Mouse (Mus musculus) small intestine, adult 2 months (tissue): ENCODE measurements around the gene Olfr1224-ps1. TPM values are rescaled to one million over a fixed set of nuclear protein-coding genes. Genes with fewer than 3 reads are reported as not detected.

Source experiments
- H3K27ac ChIP-seq: fragments of 200-500 bp; 2 replicates; pipeline ENCODE4 v1.5.1; 2012; ENCODE audit warnings: low read depth, low read length, control low read depth, inconsistent platforms; ENCODE audit not compliant: insufficient read depth
- H3K27me3 ChIP-seq: fragments of 200-500 bp; 2 replicates; pipeline ENCODE4 v1.6.1; 2012; ENCODE audit warnings: mild to moderate bottlenecking, moderate library complexity, low read length, inconsistent platforms; ENCODE audit not compliant: control insufficient read depth, insufficient read depth
- H3K36me3 ChIP-seq: fragments of 200-500 bp; 2 replicates; pipeline ENCODE4 v1.6.1; 2012; ENCODE audit warnings: mild to moderate bottlenecking, low read length, control low read depth, inconsistent platforms; ENCODE audit not compliant: control insufficient read depth, insufficient read depth
- H3K4me1 ChIP-seq: fragments of 200-500 bp; 2 replicates; pipeline ENCODE4 v1.6.1; 2012; ENCODE audit warnings: low read length, inconsistent platforms, mixed read lengths; ENCODE audit not compliant: control insufficient read depth, insufficient read depth, insufficient read length
- H3K4me3 ChIP-seq: fragments of 200-500 bp; 2 replicates; pipeline ENCODE4 v1.5.1; 2012; ENCODE audit warnings: low read depth, mild to moderate bottlenecking, control low read depth, inconsistent platforms, low read length, moderate library complexity
- CTCF ChIP-seq: fragments of 200-500 bp; IDR thresholded peaks from 2 replicates; pipeline ENCODE4 v1.5.1; 2012; ENCODE audit warnings: low read depth, mild to moderate bottlenecking, control low read depth, inconsistent platforms, low read length, moderate library complexity, mixed read lengths; ENCODE audit not compliant: insufficient replicate concordance, insufficient read length; ENCODE audit errors: extremely low read depth
- POLR2A ChIP-seq: fragments of 200-500 bp; IDR thresholded peaks from 2 replicates; pipeline ENCODE4 v1.6.1; 2012; ENCODE audit warnings: low read depth, mild to moderate bottlenecking, control low read depth, inconsistent platforms, low read length, moderate library complexity
- WGBS: fragments of 180-500 bp; shearing (Covaris S2); methylation state at CpG from one replicate; pipeline ENCODE4 v1.1.7; 2018; 5-methylcytosine and 5-hydroxymethylcytosine counted together
- polyA plus RNA-seq: library from polyadenylated mRNA; depleted of rRNA; stranded (reverse); fragments of >200 nt; gene quantifications from 2 replicates; pipeline ENCODE4 v1.2.3, GENCODE M21; 2012; rRNA removed

The Olfr1224-ps1 gene
- polyA plus RNA-seq, 1 experiment, result not detected

GRCm38 (mm10) chr2:89117183-89117582, 46.7 kb downstream of the Olfr1224-ps1 start, which contains the start of gene Olfr1221:
Olfr1221 (minus strand) TSS chr2:89117283.
- 62% methylated on average over 2 of the region's 2 CpGs for WGBS
- Histone ChIP-seq H3K4me1 (no peaks in the 10 kb centered on the region), H3K27me3 (no peaks in the 10 kb centered on the region), H3K27ac (no peak within 1 kb of the TSS), H3K36me3 (no peaks in the 10 kb centered on the region), H3K4me3 (no peak within 1 kb of the TSS)
- TF ChIP-seq CTCF, result no peak

GRCm38 (mm10) chr2:89106735-89107134, 57.2 kb downstream of the Olfr1224-ps1 start, which contains the start of gene Olfr1220:
Olfr1220 (minus strand) TSS chr2:89106835.
- TF ChIP-seq CTCF (no peak), POLR2A (no peak)
- 59% methylated on average over 3 of the region's 3 CpGs for WGBS

GRCm38 (mm10) chr2:89105651-89106050, 58.2 kb downstream of the Olfr1224-ps1 start:
- Histone ChIP-seq H3K4me3 (no peak overlapping the region), H3K27ac (no peak overlapping the region), H3K36me3 (no peaks in the 10 kb centered on the region), H3K27me3 (no peaks in the 10 kb centered on the region), H3K4me1 (no peaks in the 10 kb centered on the region)
- no peak for TF ChIP-seq POLR2A
- no peak for TF ChIP-seq CTCF

More at GRCm38 (mm10) chr2:89106735-89107134, 57.2 kb downstream of the Olfr1224-ps1 start, which contains the start of gene Olfr1220:
- Histone ChIP-seq H3K36me3 (no peaks in the 10 kb centered on the region), H3K4me3 (no peak within 1 kb of the TSS), H3K4me1 (no peaks in the 10 kb centered on the region), H3K27me3 (no peaks in the 10 kb centered on the region), H3K27ac (no peak within 1 kb of the TSS)

Other genes with a start within 250 kb of the Olfr1224-ps1 start
- not detected in 2 replicates for gene Olfr1209, start 248.9 kb downstream of the Olfr1224-ps1 start, polyA plus RNA-seq
- not detected in 2 replicates for gene Olfr1211, start 226.0 kb downstream of the Olfr1224-ps1 start, polyA plus RNA-seq
- gene Olfr1212, start 210.1 kb downstream of the Olfr1224-ps1 start, polyA plus RNA-seq, result not detected in 2 replicates
- gene Gm13762, start 183.8 kb downstream of the Olfr1224-ps1 start, polyA plus RNA-seq, result not detected in 2 replicates
- gene Olfr1214, start 171.4 kb downstream of the Olfr1224-ps1 start, polyA plus RNA-seq, result not detected in 2 replicates
- gene Olfr1215, start 157.1 kb downstream of the Olfr1224-ps1 start, polyA plus RNA-seq, result not detected in 2 replicates
- not detected in 2 replicates for gene Olfr1216, start 145.8 kb downstream of the Olfr1224-ps1 start, polyA plus RNA-seq
- not detected in 2 replicates for gene Olfr1217, start 132.0 kb downstream of the Olfr1224-ps1 start, polyA plus RNA-seq
- gene Olfr1218, start 102.9 kb downstream of the Olfr1224-ps1 start, polyA plus RNA-seq, result not detected in 2 replicates
- not detected in 2 replicates for gene Olfr1219, start 80.6 kb downstream of the Olfr1224-ps1 start, polyA plus RNA-seq
- not detected in 2 replicates for gene Olfr1220, start 57.3 kb downstream of the Olfr1224-ps1 start, polyA plus RNA-seq
- gene Olfr1221, start 46.8 kb downstream of the Olfr1224-ps1 start, polyA plus RNA-seq, result not detected in 2 replicates
- not detected in 2 replicates for gene Olfr1222, start 31.0 kb downstream of the Olfr1224-ps1 start, polyA plus RNA-seq
- gene Olfr1223, start 12.5 kb downstream of the Olfr1224-ps1 start, polyA plus RNA-seq, result not detected in 2 replicates
- not detected in 2 replicates for gene Olfr1225, start 10.6 kb upstream of the Olfr1224-ps1 start, polyA plus RNA-seq
- not detected in 2 replicates for gene Olfr1226, start 36.0 kb upstream of the Olfr1224-ps1 start, polyA plus RNA-seq
- gene Olfr1228, start 90.0 kb upstream of the Olfr1224-ps1 start, polyA plus RNA-seq, result not detected in 2 replicates
- gene Olfr1229, start 123.9 kb upstream of the Olfr1224-ps1 start, polyA plus RNA-seq, result not detected in 2 replicates
- not detected in 2 replicates for gene Olfr1230, start 133.2 kb upstream of the Olfr1224-ps1 start, polyA plus RNA-seq
- not detected in 2 replicates for gene Olfr1231, start 143.0 kb upstream of the Olfr1224-ps1 start, polyA plus RNA-seq
- gene Olfr1232, start 165.6 kb upstream of the Olfr1224-ps1 start, polyA plus RNA-seq, result not detected in 2 replicates
- not detected in 2 replicates for gene Olfr1233, start 178.3 kb upstream of the Olfr1224-ps1 start, polyA plus RNA-seq
- not detected in 2 replicates for gene Olfr1234, start 200.8 kb upstream of the Olfr1224-ps1 start, polyA plus RNA-seq
- not detected in 2 replicates for gene Olfr1238, start 245.6 kb upstream of the Olfr1224-ps1 start, polyA plus RNA-seq